Mouse (Mus musculus): ENCODE results near the gene Zfp536.

GRCm38 (mm10) chr7:37770400-37771050 is 2.9 kb downstream of the Zfp536 start:
- TF ChIP-seq POLR2A (IDR thresholded peaks at IDR 0.05; ENCODE audit: low read depth, low read length) (no peak), CTCF (IDR thresholded peaks at IDR 0.05; ENCODE audit: extremely low read depth, insufficient read depth, insufficient read length, insufficient replicate concordance) (no peak)
